Mouse (Mus musculus) right cerebral cortex, adult 2 months (tissue): ENCODE measurements around the gene Obsl1.

ENCODE experiments used
- DNase-seq, 2 experiments: peaks; one replicate each; pipeline ENCODE4 v3.0.0; 2021 to 2022; ENCODE audit warnings: low spot score in 2 of 2

The Obsl1 gene

DNA sequence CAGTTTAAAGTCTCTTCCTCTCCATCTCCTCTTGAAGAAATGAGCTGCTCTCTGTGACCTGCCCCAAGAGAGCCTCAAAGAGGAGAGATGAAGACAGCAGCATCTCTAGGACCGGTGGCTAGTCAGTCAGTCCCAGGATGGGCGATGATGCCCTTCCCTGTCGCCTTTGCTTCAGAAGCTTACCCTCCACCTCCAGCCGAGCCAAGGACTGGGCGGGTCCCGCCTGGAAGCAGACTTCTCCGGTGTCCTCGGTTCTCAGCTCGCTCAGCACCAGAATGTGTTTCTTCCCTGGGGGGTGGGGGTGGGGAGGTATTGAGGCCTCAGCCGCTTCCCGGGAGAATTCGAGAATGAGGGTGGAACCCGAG, 19.2 kb downstream of the Obsl1 start:
- no peak for DNase-seq

- DNase-seq: no peak
These were observed 19.7 kb downstream of the Obsl1 start for GRCm38 (mm10) chr1:75486561-75486960.

DNA sequence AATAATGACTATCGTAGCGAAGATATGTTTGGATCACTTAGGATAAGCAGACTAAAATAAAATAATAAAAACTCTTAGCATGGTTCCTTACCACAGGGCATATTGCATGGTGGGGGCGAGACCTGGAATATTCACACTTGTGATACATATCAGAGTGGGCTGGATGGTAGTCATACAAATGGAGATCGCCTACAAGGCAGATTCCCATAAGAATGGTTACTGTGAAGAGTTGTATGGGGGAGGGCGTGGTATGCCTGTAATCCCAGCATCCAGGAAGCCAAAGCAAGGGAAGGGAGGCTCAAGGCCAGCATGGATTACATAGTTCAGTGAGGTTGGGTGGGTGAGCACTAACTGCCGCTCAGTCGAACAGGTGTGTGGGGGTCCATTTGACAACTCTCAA, 25.5 kb downstream of the Obsl1 start:
- peak; percentile 55 to 56 for DNase-seq

DNA sequence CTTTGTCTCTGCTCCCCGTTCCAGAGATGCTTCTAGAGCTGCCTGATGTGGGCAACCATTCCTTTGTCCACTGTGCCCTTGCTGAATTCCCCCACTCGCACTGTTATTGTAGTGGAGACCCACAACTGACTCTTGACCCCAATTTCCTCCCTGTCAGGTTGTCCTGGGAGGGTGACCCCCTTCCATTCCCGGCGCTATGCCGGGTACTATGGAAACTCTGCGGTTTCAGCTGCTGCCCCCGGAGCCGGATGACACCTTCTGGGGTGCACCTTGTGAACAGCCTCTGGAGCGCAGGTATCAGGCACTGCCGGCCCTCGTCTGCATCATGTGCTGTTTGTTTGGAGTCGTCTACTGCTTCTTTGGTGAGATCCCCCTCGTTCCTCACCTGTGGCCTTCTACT, 26.2 kb downstream of the Obsl1 start:
- no peak for DNase-seq

DNA sequence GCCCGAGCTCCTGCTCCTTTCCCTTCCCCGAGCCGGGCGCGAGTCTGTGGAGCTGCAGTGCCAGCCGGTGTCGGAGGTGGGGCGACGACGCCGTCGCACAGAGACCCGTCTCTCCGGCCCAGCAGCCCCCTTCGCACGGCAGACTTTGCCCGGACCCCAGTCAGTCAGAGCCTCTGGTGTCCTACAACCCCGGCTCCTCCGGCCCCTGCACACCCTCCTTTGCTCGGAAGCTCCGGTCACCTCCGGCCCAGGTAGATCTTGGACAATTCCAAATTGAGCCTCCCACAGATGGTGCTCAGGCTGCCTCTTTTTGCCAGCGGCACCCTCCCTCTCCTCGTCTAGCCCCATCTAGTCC, 26.6 kb downstream of the Obsl1 start:
- DNase-seq: no peak

DNA sequence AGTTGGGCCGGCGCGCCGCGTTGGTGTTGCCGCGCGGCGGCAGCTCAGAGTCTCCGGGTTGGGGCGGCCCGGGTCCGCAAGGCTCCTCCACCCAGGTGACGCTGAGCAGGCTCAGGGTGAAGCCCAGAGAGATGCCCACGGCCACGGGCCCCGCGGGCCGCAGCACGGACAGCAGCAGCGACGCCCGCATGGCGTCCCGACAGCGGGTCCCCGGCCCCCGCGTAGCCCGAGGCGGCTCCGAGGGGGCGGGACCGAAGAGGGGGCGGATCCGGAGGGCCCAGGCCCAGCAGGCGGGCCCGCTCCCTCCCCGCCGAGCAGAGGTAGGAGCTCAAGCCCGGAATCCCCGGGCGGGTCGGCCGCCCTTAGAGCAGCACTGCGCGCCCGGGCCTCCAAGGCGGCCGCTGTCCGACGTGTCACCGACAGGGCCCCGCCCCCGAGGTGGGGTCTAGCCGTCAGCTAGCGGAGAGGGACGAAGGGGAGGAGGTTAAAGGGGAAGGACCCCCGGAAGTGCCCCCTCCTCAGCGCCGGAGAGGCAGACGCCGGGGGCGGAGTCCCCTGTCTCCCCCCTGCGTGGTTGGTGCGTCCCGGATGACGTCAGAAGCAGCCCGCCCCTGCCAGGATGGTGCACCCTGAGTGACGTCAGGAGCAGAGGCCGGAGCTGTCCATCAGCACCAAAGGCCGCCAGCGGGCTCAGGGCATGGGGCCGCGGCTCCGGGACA, 27.2 kb downstream of the Obsl1 start, which contains the start of the genes Chpf and Tmem198:
Gene Chpf (minus strand): TSS at position 392 of the 719 bp plus-strand sequence.
Gene Tmem198 (plus strand): TSS at position 617 of the 719 bp plus-strand sequence.
- DNase-seq: peak; percentile 97 to 98

DNA sequence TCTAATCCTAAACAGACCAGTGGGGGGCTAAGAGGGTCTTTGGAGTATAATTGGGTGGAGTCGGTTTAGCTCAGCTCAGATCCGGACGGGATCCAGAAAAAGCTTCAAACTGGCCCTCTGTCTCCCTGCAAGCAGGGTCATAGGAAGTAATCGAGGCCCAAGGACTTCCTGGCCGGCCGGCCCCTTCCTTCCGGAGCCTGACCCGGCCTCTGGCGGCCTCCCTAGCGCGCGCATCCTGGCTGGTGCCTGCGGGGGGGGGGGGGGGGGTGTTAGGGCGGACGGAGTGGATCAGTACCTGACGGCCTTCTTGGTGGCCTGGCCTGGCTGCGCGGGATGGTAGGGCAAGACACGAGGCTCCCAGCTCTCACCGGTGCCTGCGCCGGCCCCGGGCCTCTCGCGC, 27.8 kb downstream of the Obsl1 start:
- DNase-seq: no peak

GRCm38 (mm10) chr1:75477966-75478290, 28.3 kb downstream of the Obsl1 start:
- peak in 1 of 2 experiments; percentile 39 for DNase-seq

GRCm38 (mm10) chr1:75477264-75477965, 28.8 kb downstream of the Obsl1 start:
- DNase-seq: peak; percentile 87 to 91

DNA sequence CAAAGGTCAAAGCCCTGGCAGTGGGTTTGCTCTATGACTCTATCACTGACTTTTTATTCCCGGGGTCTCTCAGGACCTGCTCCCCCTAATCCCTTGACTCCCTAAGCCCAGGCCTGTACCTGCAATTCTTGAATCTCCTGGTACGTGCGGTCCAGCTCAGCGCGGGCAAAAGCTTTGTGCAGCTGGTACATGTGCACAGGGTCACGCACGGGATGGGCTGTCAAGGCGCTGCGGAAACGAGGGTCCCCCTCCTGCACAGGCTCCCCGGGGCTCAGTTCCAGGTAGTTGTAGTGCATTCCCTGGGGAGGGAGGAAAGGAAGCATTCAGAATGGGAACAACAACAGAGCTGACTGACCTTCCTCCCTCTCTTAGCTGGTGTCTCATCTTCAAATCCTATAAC, 29.8 kb downstream of the Obsl1 start:
- no peak for DNase-seq

- no peak for DNase-seq
These were observed 36.9 kb downstream of the Obsl1 start for GRCm38 (mm10) chr1:75469287-75469825.

GRCm38 (mm10) chr1:75467215-75467927, 38.9 kb downstream of the Obsl1 start:
- DNase-seq: peak; percentile 89 to 90

DNA sequence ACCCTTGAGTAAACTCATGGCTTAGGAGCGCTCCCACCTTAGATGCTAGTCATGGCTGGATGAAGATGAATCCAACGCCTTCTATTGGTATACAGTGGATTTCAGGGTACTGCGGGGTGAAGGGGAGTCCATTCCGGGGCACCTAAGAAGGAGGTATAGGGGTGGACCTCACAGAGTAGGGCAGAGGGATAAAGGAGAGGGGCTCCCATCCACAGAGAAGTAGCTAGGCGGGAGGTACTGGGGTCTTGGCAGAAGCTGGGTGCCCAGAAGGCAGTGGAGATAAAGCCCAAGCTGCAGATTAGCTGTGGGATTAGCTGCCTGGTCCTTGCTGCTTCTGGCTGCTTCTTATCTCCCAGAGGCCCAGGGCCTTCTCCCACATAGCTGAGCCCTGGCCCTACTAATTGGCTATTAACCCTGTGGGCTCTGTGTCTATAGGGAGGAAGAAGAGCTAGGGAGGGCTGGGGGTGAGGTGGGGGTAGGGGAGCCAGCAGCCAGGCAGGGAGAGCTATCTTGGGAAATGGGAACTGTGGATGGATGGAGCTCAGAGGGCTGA, 42.5 kb downstream of the Obsl1 start:
- no peak for DNase-seq

DNA sequence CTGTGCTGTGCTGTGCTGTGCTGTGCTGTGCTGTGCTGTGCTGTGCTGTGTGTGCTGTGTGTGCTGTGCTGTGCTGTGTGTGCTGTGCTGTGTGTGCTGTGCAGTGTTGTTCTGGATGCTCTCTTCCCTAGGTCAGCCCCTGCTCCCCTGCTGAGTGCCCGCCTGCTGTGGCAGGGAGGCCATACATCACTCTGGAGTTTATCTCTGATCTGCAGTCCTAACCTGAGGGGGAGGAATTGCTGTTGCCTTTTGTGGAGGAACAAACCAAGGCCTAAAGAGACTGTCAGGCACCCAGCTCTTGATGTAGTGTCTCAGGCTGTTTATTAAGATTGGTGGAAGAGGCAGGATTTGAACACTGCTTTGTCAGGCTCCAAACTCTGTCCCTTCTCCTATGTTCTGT, 43.6 kb downstream of the Obsl1 start:
- DNase-seq: no peak

- no peak for DNase-seq
These were observed 46.0 kb downstream of the Obsl1 start for GRCm38 (mm10) chr1:75460297-75460696.

GRCm38 (mm10) chr1:75458789-75459684, 47.2 kb downstream of the Obsl1 start:
- DNase-seq: peak; percentile 70 to 77

- DNase-seq: peak; percentile 65 to 71
These were observed 48.0 kb downstream of the Obsl1 start for GRCm38 (mm10) chr1:75458025-75458788.

- no peak for DNase-seq
These were observed 48.6 kb downstream of the Obsl1 start for GRCm38 (mm10) chr1:75457710-75458024.

GRCm38 (mm10) chr1:75456746-75457564, 49.3 kb downstream of the Obsl1 start:
- DNase-seq: no peak

DNA sequence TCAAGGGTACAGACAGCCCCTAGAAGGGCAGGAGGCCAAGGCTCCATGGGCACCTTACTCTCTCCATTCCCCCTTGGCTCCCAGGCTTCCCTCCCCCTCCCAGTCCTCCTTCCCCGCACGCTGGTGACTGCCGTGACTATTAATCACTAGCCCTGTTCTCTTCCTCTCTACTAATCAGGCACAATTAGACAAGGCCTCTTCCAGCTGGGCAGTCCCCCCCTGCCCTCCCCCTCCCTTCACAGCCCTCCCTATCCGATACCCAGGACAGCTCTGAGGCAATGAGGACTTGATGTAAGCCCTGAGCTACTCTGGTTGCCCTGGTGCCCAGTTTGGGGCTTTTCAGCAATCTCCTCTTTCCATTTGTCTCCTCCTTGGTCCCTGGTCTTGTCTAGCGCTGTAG, 50.3 kb downstream of the Obsl1 start:
- DNase-seq: no peak
